Mouse (Mus musculus): ENCODE data around the gene Mtcl1. TPM values are rescaled to one million over a fixed set of nuclear protein-coding genes. Genes with fewer than 3 reads are reported as not detected.

Mtcl1 gene
- polyA plus RNA-seq, 1 experiment from 2014 or later, result 1.8 TPM

- Histone ChIP-seq H3K4me1 (replicated peaks; ENCODE audit: control insufficient read depth, insufficient read depth) (no peaks in the 10 kb centered on the region), H3K27ac (replicated peaks) (no peak overlapping the region), H3K27me3 (ENCODE audit: control insufficient read depth, insufficient read depth, low read length) (no peaks in the 10 kb centered on the region), H3K4me3 (ENCODE audit: low read depth, low read length) (no peak overlapping the region), H3K9ac (ENCODE audit: low read length) (no peak overlapping the region), H3K4me2 (replicated peaks; ENCODE audit: low read depth) (peak overlapping the region; percentile 27), H3K9me3 (ENCODE audit: control insufficient read depth, low read length) (no peaks in the 10 kb centered on the region), H3K36me3 (ENCODE audit: control insufficient read depth, insufficient read depth, low read length) (no peaks in the 10 kb centered on the region)
- DNase-seq (ENCODE audit: low spot score) (peak; percentile 30), ATAC-seq (ENCODE audit: low FRiP score, low TSS enrichment) (no peak)
- 27% methylated on average over 21 of the region's 21 CpGs for WGBS
- TF ChIP-seq EP300 (optimal IDR thresholded peaks at IDR 0.05) (no peak), CTCF (IDR thresholded peaks at IDR 0.05; ENCODE audit: low read depth) (no peak)
Observed at GRCm38 (mm10) chr17:66479813-66480490, 30.4 kb upstream of the Mtcl1 start.

- Histone ChIP-seq H3K4me2 (replicated peaks; ENCODE audit: low read depth) (peak overlapping the region; percentile 27; the same call in 1 of the 2 replicates), H3K9me3 (ENCODE audit: control insufficient read depth, low read length) (no peaks in the 10 kb centered on the region), H3K36me3 (ENCODE audit: control insufficient read depth, insufficient read depth, low read length) (no peaks in the 10 kb centered on the region), H3K4me3 (ENCODE audit: low read depth, low read length) (no peak overlapping the region), H3K27ac (replicated peaks) (no peak overlapping the region), H3K27me3 (ENCODE audit: control insufficient read depth, insufficient read depth, low read length) (no peaks in the 10 kb centered on the region), H3K4me1 (replicated peaks; ENCODE audit: control insufficient read depth, insufficient read depth) (no peaks in the 10 kb centered on the region), H3K9ac (ENCODE audit: low read length) (no peak overlapping the region)
- WGBS, result 45% methylated on average over 13 of the region's 13 CpGs
- ATAC-seq (ENCODE audit: low FRiP score, low TSS enrichment) (no peak), DNase-seq (ENCODE audit: low spot score) (no peak)
- TF ChIP-seq EP300 (optimal IDR thresholded peaks at IDR 0.05) (no peak), CTCF (IDR thresholded peaks at IDR 0.05; ENCODE audit: low read depth) (no peak)
Observed at GRCm38 (mm10) chr17:66479311-66479710, 29.8 kb upstream of the Mtcl1 start.

GRCm38 (mm10) chr17:66473205-66473604 is 23.7 kb upstream of the Mtcl1 start:
- no peak overlapping the region for H3K4me2 ChIP-seq (replicated peaks; ENCODE audit: low read depth)
- H3K36me3 ChIP-seq (ENCODE audit: control insufficient read depth, insufficient read depth, low read length), result no peaks in the 10 kb centered on the region
- no peak for TF ChIP-seq CTCF (IDR thresholded peaks at IDR 0.05; ENCODE audit: low read depth)
- no peak for TF ChIP-seq EP300 (optimal IDR thresholded peaks at IDR 0.05)
- H3K9me3 ChIP-seq (ENCODE audit: control insufficient read depth, low read length), result no peaks in the 10 kb centered on the region
- H3K9ac ChIP-seq (ENCODE audit: low read length), result no peak overlapping the region
- no peaks in the 10 kb centered on the region for H3K27me3 ChIP-seq (ENCODE audit: control insufficient read depth, insufficient read depth, low read length)
- WGBS, result 90% methylated on average over 1 of the region's 1 CpGs
- no peak for ATAC-seq (ENCODE audit: low FRiP score, low TSS enrichment)
- H3K27ac ChIP-seq (replicated peaks), result no peak overlapping the region
- no peak for DNase-seq (ENCODE audit: low spot score)
- no peak overlapping the region for H3K4me3 ChIP-seq (ENCODE audit: low read depth, low read length)
- H3K4me1 ChIP-seq (replicated peaks; ENCODE audit: control insufficient read depth, insufficient read depth), result no peaks in the 10 kb centered on the region

GRCm38 (mm10) chr17:66471775-66472174 is 22.2 kb upstream of the Mtcl1 start:
- Histone ChIP-seq H3K27me3 (ENCODE audit: control insufficient read depth, insufficient read depth, low read length) (no peaks in the 10 kb centered on the region), H3K9me3 (ENCODE audit: control insufficient read depth, low read length) (no peaks in the 10 kb centered on the region), H3K4me2 (replicated peaks; ENCODE audit: low read depth) (no peak overlapping the region), H3K36me3 (ENCODE audit: control insufficient read depth, insufficient read depth, low read length) (no peaks in the 10 kb centered on the region), H3K9ac (ENCODE audit: low read length) (no peak overlapping the region), H3K27ac (replicated peaks) (no peak overlapping the region), H3K4me3 (ENCODE audit: low read depth, low read length) (no peak overlapping the region), H3K4me1 (replicated peaks; ENCODE audit: control insufficient read depth, insufficient read depth) (no peaks in the 10 kb centered on the region)
- no peak for TF ChIP-seq CTCF (IDR thresholded peaks at IDR 0.05; ENCODE audit: low read depth)
- TF ChIP-seq EP300 (optimal IDR thresholded peaks at IDR 0.05), result no peak
- DNase-seq (ENCODE audit: low spot score), result no peak
- ATAC-seq (ENCODE audit: low FRiP score, low TSS enrichment), result no peak
- 36% methylated on average over 5 of the region's 5 CpGs for WGBS

- TF ChIP-seq CTCF (IDR thresholded peaks at IDR 0.05; ENCODE audit: low read depth) (no peak), EP300 (optimal IDR thresholded peaks at IDR 0.05) (no peak)
- WGBS, result 57% methylated on average over 4 of the region's 4 CpGs
- Histone ChIP-seq H3K9ac (ENCODE audit: low read length) (no peak overlapping the region), H3K27me3 (ENCODE audit: control insufficient read depth, insufficient read depth, low read length) (no peaks in the 10 kb centered on the region), H3K27ac (replicated peaks) (no peak overlapping the region), H3K4me2 (replicated peaks; ENCODE audit: low read depth) (no peak overlapping the region), H3K36me3 (ENCODE audit: control insufficient read depth, insufficient read depth, low read length) (no peaks in the 10 kb centered on the region), H3K4me1 (replicated peaks; ENCODE audit: control insufficient read depth, insufficient read depth) (no peaks in the 10 kb centered on the region), H3K9me3 (ENCODE audit: control insufficient read depth, low read length) (no peaks in the 10 kb centered on the region), H3K4me3 (ENCODE audit: low read depth, low read length) (no peak overlapping the region)
- DNase-seq (ENCODE audit: low spot score), result no peak
- ATAC-seq (ENCODE audit: low FRiP score, low TSS enrichment), result no peak
Observed at GRCm38 (mm10) chr17:66471252-66471651, 21.7 kb upstream of the Mtcl1 start.

- Histone ChIP-seq H3K9me3 (ENCODE audit: control insufficient read depth, low read length) (no peaks in the 10 kb centered on the region), H3K27ac (replicated peaks) (no peak overlapping the region), H3K27me3 (ENCODE audit: control insufficient read depth, insufficient read depth, low read length) (no peaks in the 10 kb centered on the region), H3K9ac (ENCODE audit: low read length) (no peak overlapping the region), H3K4me2 (replicated peaks; ENCODE audit: low read depth) (no peak overlapping the region), H3K4me1 (replicated peaks; ENCODE audit: control insufficient read depth, insufficient read depth) (no peaks in the 10 kb centered on the region), H3K36me3 (ENCODE audit: control insufficient read depth, insufficient read depth, low read length) (no peaks in the 10 kb centered on the region), H3K4me3 (ENCODE audit: low read depth, low read length) (no peak overlapping the region)
- ATAC-seq (ENCODE audit: low FRiP score, low TSS enrichment), result no peak
- no peak for TF ChIP-seq CTCF (IDR thresholded peaks at IDR 0.05; ENCODE audit: low read depth)
- no peak for TF ChIP-seq EP300 (optimal IDR thresholded peaks at IDR 0.05)
- DNase-seq (ENCODE audit: low spot score), result no peak
- 59% methylated on average over 8 of the region's 8 CpGs for WGBS
Observed at GRCm38 (mm10) chr17:66470020-66470419, 20.5 kb upstream of the Mtcl1 start.

All from stomach, postnatal 0 days (tissue).